Mouse (Mus musculus) forebrain, embryonic 12.5 days (tissue): Measurements from ENCODE around the gene Wnt11. TPM values are rescaled to one million over a fixed set of nuclear protein-coding genes. Genes with fewer than 3 reads are reported as not detected.
A peak's percentile ranks its signal among the peaks of the same experiment; 100 is the strongest.

Experiments
- ATAC-seq: fragments of 200-750 bp; cut with Nextera tagmentation; 2 replicates; pipeline ENCODE4 v1.8.0; 2017; ENCODE audit warnings: moderate TSS enrichment; ENCODE audit not compliant: low FRiP score
- H3K27ac ChIP-seq: fragments of 300-500 bp; sonication (generic); 2 replicates; pipeline ENCODE4 v1.5.1; 2016; ENCODE audit warnings: mild to moderate bottlenecking
- H3K27me3 ChIP-seq: fragments of 300-500 bp; sonication (generic); 2 replicates; pipeline ENCODE4 v1.6.1; 2016; ENCODE audit warnings: mild to moderate bottlenecking
- H3K36me3 ChIP-seq: fragments of 300-500 bp; sonication (generic); replicated peaks from 2 replicates; pipeline ENCODE4 v1.6.1; 2016; ENCODE audit warnings: mild to moderate bottlenecking
- H3K4me1 ChIP-seq: fragments of 300-500 bp; sonication (generic); 2 replicates; pipeline ENCODE4 v1.6.1; 2016
- H3K4me2 ChIP-seq: fragments of 300-500 bp; sonication (generic); 2 replicates; pipeline ENCODE4 v1.6.1; 2016; ENCODE audit warnings: mild to moderate bottlenecking, moderate library complexity
- H3K4me3 ChIP-seq: fragments of 300-500 bp; sonication (generic); replicated peaks from 2 replicates; pipeline ENCODE4 v1.5.1; 2016; ENCODE audit warnings: mild to moderate bottlenecking
- H3K9ac ChIP-seq: fragments of 300-500 bp; sonication (generic); 2 replicates; pipeline ENCODE4 v1.6.1; 2016; ENCODE audit warnings: mild to moderate bottlenecking
- H3K9me3 ChIP-seq: fragments of 300-500 bp; sonication (generic); 2 replicates; pipeline ENCODE4 v1.6.1; 2016
- WGBS: fragments of 180-500 bp; shearing (Covaris S2); methylation state at CpG from one replicate; pipeline ENCODE4 v1.1.7; 2016; 5-methylcytosine and 5-hydroxymethylcytosine counted together
- polyA plus RNA-seq: library from polyadenylated mRNA; unstranded; fragments of >200 nt; fragmentation: Nextera tagmentation; extraction: Ambion mirVana; gene quantifications from 2 replicates; pipeline ENCODE4 v1.2.1, GENCODE M21; 2016

Gene Wnt11
- polyA plus RNA-seq, 1 experiment from 2014 or later: 2.6 TPM

DNA sequence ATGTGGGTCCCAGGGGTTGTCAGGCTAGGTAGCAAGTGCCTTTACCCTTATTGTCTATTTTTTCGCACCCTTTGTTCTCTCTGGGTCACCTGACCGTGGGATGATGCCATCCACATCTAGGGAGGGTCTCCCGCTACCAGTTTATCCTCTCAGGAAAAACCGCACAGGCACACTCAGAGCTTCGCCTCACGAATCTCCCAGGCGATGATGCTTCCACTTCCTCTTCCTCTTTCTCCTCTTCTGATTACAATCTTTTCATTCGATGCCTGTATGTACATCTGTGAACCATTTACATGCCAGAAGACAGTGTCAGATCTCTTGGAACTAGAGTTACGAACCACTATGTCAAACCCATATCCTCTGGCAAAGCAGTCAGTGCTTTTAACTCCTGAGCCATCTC, 31.7 kb upstream of the Wnt11 start:
- no peak overlapping the region for H3K9ac ChIP-seq
- H3K4me3 ChIP-seq: no peak overlapping the region
- no peaks in the 10 kb centered on the region for H3K36me3 ChIP-seq
- H3K4me1 ChIP-seq: peaks cover 16% of the 10 kb centered on the region; the same call in 1 of the 2 replicates
- no peak overlapping the region for H3K4me2 ChIP-seq
- H3K27me3 ChIP-seq: no peaks in the 10 kb centered on the region
- WGBS: 89% methylated on average over 9 of the region's 9 CpGs
- H3K9me3 ChIP-seq: no peaks in the 10 kb centered on the region
- ATAC-seq: no peak
- H3K27ac ChIP-seq: no peak overlapping the region

DNA sequence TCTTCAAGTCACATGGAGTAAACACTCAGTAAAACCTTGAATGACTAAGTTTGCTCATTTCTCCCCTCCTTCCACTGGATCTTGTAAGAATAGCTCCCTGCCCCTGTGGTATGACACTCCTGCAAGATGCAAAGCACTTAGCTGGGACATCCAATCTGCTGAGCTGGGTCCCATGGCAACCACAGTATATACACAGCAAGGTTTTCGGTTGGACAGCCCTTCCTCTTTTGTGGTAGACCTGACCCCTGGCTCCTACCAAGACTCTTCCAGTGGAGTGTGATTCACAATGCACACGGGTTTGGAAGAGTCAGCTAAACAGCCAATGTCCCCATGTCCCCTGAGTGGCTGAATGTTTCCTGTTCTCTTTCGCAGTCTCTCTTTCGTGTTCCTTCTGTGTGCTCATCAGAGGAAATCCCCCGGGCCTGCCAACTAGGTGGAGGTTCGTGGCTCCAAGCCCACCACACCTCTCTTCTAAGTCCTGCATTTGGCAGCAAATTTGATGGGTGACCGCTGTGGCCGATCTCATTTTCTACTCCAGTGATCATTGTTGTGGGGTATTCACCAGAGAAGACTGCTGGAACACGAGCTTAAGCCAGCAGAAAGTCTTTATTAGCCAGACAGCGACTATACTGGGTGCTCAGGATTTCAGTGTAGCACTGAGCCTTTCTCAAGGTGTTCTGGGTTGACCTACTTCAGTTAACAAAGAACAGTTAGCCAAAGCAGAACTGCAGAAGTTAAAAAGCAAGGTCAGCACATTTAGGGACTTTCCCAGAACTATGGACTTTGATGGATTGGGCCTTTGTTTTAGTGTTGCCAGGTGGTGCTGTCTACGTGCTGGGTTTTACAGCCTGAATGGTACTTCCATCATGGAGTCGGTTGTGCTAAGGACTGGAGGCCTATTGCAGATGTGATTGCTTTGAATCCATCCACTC, 29.8 kb upstream of the Wnt11 start:
- Histone ChIP-seq H3K4me3 (no peak overlapping the region), H3K36me3 (no peaks in the 10 kb centered on the region), H3K4me2 (no peak overlapping the region), H3K4me1 (peaks cover 13% of the 10 kb centered on the region; the same call in 1 of the 2 replicates), H3K9me3 (no peaks in the 10 kb centered on the region), H3K27ac (no peak overlapping the region), H3K27me3 (no peaks in the 10 kb centered on the region), H3K9ac (no peak overlapping the region)
- 66% methylated on average over 12 of the region's 12 CpGs for WGBS
- ATAC-seq: no peak

DNA sequence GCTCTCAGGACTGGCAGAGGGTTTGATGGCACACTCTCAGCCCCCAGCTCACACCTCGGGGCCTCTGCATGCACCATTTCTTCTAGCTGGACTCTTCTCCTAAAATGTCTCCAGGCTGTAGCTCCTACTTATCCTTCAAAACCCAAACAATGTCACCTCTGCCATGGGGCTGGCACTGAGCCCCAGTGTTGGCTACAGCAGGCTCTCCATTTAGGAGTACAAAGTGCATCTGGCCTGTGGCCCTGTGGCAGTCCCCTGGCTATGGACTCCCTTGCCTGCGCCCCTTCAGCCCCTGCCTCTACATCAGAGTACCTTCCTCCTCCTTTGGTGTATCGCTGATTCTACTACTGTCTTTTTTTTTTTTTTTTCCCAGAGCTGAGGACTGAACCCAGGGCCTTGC, 28.0 kb upstream of the Wnt11 start:
- Histone ChIP-seq H3K4me1 (peaks cover 7% of the 10 kb centered on the region; the same call in 1 of the 2 replicates), H3K27me3 (no peaks in the 10 kb centered on the region), H3K36me3 (no peaks in the 10 kb centered on the region), H3K9me3 (no peaks in the 10 kb centered on the region), H3K4me3 (no peak overlapping the region), H3K27ac (no peak overlapping the region), H3K9ac (no peak overlapping the region), H3K4me2 (no peak overlapping the region)
- WGBS: 90% methylated on average over 3 of the region's 3 CpGs
- ATAC-seq: no peak

GRCm38 (mm10) chr7:98809372-98809771, 25.5 kb upstream of the Wnt11 start:
- Histone ChIP-seq H3K36me3 (no peaks in the 10 kb centered on the region), H3K4me3 (no peak overlapping the region), H3K9ac (no peak overlapping the region), H3K27ac (no peak overlapping the region), H3K4me2 (no peak overlapping the region), H3K9me3 (no peaks in the 10 kb centered on the region), H3K27me3 (no peaks in the 10 kb centered on the region), H3K4me1 (peaks cover 7% of the 10 kb centered on the region)
- 84% methylated on average over 6 of the region's 6 CpGs for WGBS
- ATAC-seq: no peak

GRCm38 (mm10) chr7:98810619-98811018, 24.3 kb upstream of the Wnt11 start:
- Histone ChIP-seq H3K27me3 (no peaks in the 10 kb centered on the region), H3K36me3 (no peaks in the 10 kb centered on the region), H3K9ac (no peak overlapping the region), H3K4me2 (no peak overlapping the region), H3K4me1 (peaks cover 7% of the 10 kb centered on the region), H3K9me3 (no peaks in the 10 kb centered on the region), H3K27ac (no peak overlapping the region), H3K4me3 (no peak overlapping the region)
- 93% methylated on average over 2 of the region's 2 CpGs for WGBS
- ATAC-seq: no peak

DNA sequence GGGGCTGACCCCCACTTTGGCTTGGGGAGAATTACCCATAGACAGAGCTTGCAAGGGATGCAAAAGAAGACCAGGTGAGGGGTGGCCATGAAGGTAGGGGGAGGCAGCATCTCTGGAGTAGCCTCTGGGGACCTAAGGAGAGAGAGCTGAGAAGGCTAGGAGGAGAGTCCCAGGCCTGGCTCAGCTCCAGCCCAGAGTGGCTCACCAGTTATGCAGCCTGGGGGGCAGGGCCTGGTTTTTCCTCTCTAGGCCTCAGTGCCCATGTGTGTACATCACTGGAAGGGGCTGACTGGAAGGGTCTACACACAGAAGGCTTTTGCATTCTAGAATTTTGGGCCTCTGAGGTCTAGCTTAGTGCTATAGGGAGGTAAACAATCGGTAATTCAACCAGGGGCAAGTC, 14.4 kb upstream of the Wnt11 start:
- Histone ChIP-seq H3K27ac (no peak overlapping the region), H3K4me2 (no peak overlapping the region), H3K9ac (no peak overlapping the region), H3K36me3 (no peaks in the 10 kb centered on the region), H3K9me3 (no peaks in the 10 kb centered on the region), H3K4me1 (peaks cover 9% of the 10 kb centered on the region), H3K27me3 (peaks cover 19% of the 10 kb centered on the region), H3K4me3 (no peak overlapping the region)
- no peak for ATAC-seq
- 97% methylated on average over 1 of the region's 1 CpGs for whole genome bisulfite sequencing

DNA sequence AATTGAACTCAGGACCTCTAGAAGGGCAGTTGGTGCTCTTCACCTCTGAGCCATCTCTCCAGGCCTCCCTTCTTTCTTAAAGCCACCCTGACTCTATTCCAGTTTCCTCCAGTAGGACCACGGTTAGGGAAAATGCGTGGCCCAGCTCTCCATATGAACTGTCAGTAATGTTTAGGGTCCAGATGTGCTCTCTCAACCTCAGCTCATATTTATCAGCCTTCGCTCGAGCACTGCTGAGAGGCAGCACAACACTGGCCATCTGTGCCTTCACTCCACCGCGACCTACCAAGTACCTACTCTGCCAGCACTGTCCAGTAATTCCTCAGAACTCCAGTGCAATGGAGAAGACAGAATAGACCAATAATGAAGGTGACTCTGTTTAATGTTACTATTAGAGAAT, 12.0 kb upstream of the Wnt11 start:
- H3K9ac ChIP-seq: no peak overlapping the region
- ATAC-seq: no peak
- no peaks in the 10 kb centered on the region for H3K9me3 ChIP-seq
- peaks cover 9% of the 10 kb centered on the region for H3K27me3 ChIP-seq
- H3K4me3 ChIP-seq: no peak overlapping the region
- H3K4me2 ChIP-seq: no peak overlapping the region
- peaks cover 6% of the 10 kb centered on the region; the same call in 1 of the 2 replicates for H3K4me1 ChIP-seq
- no peak overlapping the region for H3K27ac ChIP-seq
- H3K36me3 ChIP-seq: no peaks in the 10 kb centered on the region
- 87% methylated on average over 6 of the region's 6 CpGs for WGBS

DNA sequence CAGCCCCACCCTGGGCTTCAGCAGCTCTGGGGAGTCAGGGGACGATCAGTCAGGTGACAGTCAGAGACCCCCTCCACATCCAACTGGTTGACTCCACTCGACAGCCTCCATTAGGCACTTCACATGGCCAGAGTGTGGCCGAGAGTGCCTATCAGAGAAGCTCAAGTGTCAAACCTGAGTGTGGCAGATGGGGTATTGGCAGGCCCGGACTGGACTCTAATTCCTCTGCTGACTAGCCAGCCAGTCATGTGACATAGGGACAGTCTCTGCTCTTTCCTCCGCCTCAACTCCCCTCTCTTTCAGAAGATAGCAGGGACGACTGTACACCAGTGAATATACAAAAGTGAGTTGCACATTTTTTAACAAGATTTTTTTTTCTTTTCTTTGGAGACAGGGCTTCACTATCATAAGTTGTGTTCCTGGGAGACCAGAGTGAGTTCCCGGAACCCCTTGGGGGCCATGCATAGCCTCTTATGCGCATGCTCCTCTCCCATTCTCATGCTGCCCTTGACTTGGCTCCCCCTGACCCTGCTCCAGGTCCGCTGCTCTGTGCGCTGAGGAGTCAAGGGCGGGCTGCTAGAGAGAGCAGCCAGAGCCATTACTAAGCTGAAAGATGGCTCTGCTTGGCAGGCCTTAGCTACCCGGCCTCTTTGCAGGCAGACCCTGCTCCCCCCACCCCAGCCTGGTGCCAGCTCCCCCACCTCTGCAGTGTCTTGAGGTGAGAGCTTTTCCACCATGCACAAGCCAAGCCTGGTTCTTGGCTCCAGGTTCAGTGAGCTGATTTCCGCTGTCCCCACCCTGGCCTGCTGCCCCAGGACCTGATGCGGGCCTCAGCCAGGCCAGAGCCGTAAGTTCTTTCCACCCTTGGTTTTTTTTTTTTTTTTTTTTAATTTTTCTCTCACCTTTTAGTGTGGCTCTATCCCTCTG, 10.8 kb upstream of the Wnt11 start:
- Histone ChIP-seq H3K27ac (no peak overlapping the region), H3K4me1 (peaks cover 11% of the 10 kb centered on the region; the same call in 1 of the 2 replicates), H3K27me3 (peaks cover 3% of the 10 kb centered on the region), H3K4me3 (no peak overlapping the region), H3K36me3 (no peaks in the 10 kb centered on the region), H3K9me3 (no peaks in the 10 kb centered on the region), H3K9ac (no peak overlapping the region), H3K4me2 (no peak overlapping the region)
- ATAC-seq: no peak
- 73% methylated on average over 15 of the region's 15 CpGs for WGBS

GRCm38 (mm10) chr7:98828052-98828451, 6.9 kb upstream of the Wnt11 start:
- Histone ChIP-seq H3K27ac (no peak overlapping the region), H3K4me2 (no peak overlapping the region), H3K4me1 (peaks cover 11% of the 10 kb centered on the region; the same call in 1 of the 2 replicates), H3K4me3 (no peak overlapping the region), H3K9me3 (no peaks in the 10 kb centered on the region), H3K36me3 (no peaks in the 10 kb centered on the region), H3K27me3 (peaks cover 38% of the 10 kb centered on the region), H3K9ac (no peak overlapping the region)
- WGBS: 55% methylated on average over 3 of the region's 3 CpGs
- 0 out of 2 replicates have a peak, but pooled peaks have one; percentile 27 for ATAC-seq

GRCm38 (mm10) chr7:98828876-98829275, 6.0 kb upstream of the Wnt11 start:
- Histone ChIP-seq H3K9me3 (no peaks in the 10 kb centered on the region), H3K4me2 (no peak overlapping the region), H3K4me1 (peaks cover 11% of the 10 kb centered on the region; the same call in 1 of the 2 replicates), H3K4me3 (no peak overlapping the region), H3K36me3 (no peaks in the 10 kb centered on the region), H3K27ac (no peak overlapping the region), H3K27me3 (peaks cover 46% of the 10 kb centered on the region), H3K9ac (no peak overlapping the region)
- no peak; the same call in 1 of the 2 replicates for ATAC-seq
- 44% methylated on average over 7 of the region's 7 CpGs for WGBS

GRCm38 (mm10) chr7:98831290-98831689, 3.6 kb upstream of the Wnt11 start:
- Histone ChIP-seq H3K27me3 (peaks cover 67% of the 10 kb centered on the region), H3K27ac (no peak overlapping the region), H3K4me3 (no peak overlapping the region), H3K9ac (no peak overlapping the region), H3K4me1 (peaks cover 30% of the 10 kb centered on the region), H3K4me2 (no peak overlapping the region), H3K9me3 (no peaks in the 10 kb centered on the region), H3K36me3 (no peaks in the 10 kb centered on the region)
- no peak for ATAC-seq
- WGBS: 63% methylated on average over 6 of the region's 6 CpGs
